Mouse (Mus musculus) ES-Bruce4 (cell line): Measurements from ENCODE around the gene Lhx3.

ENCODE experiments used
- CTCF ChIP-seq: IDR thresholded peaks from one replicate; pipeline ENCODE4 v1.8.1; 2011; ENCODE audit warnings: low read depth, low read length
- EP300 ChIP-seq: IDR thresholded peaks from 2 replicates; pipeline ENCODE4 v1.6.1; 2011; ENCODE audit warnings: low read depth, low read length; ENCODE audit not compliant: insufficient read depth
- POLR2A ChIP-seq: IDR thresholded peaks from one replicate; pipeline ENCODE4 v1.8.1; 2011; ENCODE audit warnings: low read length; ENCODE audit not compliant: insufficient read depth

GRCm38 (mm10) chr2:26247531-26247930, 39.4 kb upstream of the Lhx3 start:
- TF ChIP-seq EP300 (no peak), POLR2A (no peak), CTCF (no peak)
